Mouse (Mus musculus) right cerebral cortex, postnatal 10 days (tissue): ENCODE data around the gene Tnfsf15.

Experiments used
- DNase-seq, 2 experiments: peaks; one replicate each; pipeline ENCODE4 v3.0.0; 2021; ENCODE audit warnings: low spot score in 2 of 2

Gene Tnfsf15

DNA sequence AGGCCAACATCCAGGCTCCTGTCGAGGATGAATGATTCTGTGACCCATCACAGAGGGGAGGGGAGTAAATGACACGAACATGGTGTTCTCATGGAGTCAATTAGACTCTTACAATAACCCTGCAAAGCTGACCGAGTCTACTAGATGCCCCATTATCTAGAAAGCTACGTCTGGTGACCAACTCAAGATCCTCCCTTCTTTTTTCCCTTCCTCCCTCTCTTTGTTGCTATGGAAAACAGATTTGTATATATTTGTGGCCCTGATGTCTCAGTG is 59.7 kb downstream of the Tnfsf15 start:
- DNase-seq, result no peak

DNA sequence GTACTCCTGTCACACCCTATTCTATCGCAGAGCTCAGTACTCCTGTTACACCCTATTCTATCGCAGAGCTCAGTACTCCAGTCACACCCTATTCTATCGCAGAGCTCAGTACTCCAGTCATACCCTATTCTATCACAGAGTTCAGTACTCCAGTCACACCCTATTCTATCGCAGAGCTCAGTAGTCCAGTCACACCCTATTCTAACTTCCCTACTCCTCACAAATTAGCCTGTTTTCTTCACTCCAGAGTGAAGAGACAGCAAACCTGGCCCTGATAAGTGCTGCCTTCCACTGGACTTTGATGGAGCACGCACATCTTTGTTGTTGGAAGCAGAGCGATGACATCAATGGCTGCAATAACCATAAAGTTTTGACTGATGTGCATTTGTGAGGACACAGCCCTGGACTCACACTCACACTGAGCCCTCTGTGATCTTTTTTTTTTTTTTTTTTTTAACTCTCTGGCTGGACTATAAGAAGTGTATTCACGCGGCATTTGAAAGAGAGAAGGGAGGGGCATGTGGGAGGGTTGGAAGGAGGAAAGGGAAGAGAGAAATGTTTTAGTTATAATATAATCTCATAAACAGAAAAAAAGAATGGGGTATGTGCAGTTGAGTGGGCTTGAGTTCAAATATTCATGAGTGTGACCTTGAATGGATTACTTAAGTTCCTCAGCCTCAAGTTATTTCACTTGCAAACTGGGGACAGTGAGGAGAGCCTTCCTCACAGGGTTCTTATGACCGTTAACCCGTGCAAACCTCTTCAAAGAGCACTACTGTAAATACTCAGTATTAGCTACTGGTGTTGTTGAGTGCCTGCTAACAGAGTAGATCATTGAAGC is 60.3 kb downstream of the Tnfsf15 start:
- DNase-seq, result no peak

DNA sequence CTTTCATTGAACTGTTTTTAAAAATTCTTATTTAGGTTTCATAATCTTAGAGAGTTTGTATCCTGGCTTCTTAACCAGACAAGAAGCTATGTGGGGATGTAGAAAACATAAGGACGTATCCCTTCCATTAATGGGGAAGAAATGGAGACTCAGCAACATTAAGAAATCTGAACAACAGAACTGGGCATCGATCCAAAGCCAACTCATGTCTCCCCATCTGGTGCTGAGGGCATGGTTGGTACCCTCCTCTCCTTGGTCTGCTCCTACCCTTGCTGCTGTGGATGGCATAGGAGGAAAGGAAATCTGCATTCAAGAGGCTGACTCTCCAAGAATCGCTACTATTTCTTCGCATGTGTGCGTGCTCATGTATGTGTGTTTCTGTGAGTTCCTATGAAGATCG is 61.2 kb downstream of the Tnfsf15 start:
- no peak for DNase-seq

DNA sequence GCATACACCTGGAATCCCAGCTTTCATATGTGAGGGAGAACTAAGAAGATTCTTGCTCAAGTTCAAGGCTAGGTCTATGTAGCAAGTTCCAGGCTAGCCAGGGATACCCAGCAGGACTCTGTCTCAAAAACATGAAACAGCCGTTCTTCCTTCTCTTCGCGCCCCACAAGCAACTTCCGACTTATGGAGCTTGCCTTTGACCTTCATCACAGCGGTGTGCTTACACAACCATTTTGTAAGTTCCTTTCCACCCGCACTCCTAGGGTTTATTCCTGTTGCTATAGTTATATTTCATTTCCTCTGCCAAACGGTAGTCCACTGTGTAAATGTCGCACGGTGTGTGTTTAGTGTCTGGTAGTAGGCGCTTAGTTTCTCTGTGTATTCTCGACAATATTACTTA is 61.9 kb downstream of the Tnfsf15 start:
- DNase-seq, result no peak

- no peak for DNase-seq
These were observed 62.5 kb downstream of the Tnfsf15 start for GRCm38 (mm10) chr4:63682441-63682840.

DNA sequence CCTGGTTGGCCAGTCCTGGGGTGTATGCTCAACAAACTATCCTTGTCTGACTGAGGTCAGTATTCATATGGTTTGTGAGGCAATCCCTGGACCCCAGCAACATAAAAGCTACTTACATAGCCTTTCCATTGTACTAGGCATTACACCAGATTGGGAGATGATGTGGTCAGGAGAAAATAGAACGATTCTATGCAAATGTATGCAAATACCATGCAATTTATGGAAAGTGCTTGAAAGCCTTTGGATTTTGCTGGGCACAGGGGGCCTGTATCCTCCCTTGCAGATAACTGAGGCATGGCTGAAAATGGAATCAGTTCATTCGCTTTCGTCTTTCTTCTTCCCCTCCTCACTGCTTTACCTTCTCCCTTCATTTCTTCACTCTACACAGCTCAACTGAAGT is 63.4 kb downstream of the Tnfsf15 start:
- no peak for DNase-seq
